Mouse (Mus musculus) hindbrain, embryonic 11.5 days (tissue): Measurements from ENCODE around the gene Fthl17c. TPM values are rescaled to one million over a fixed set of nuclear protein-coding genes. Genes with fewer than 3 reads are reported as not detected.

Experiments used
- polyA plus RNA-seq: library from polyadenylated mRNA; unstranded; fragments of >200 nt; fragmentation: Nextera tagmentation; extraction: Ambion mirVana; gene quantifications from 2 replicates; pipeline ENCODE4 v1.2.1, GENCODE M21; 2014

The Fthl17c gene
- polyA plus RNA-seq, 1 experiment from 2014 or later = not detected

Other genes starting within 250 kb of the Fthl17c start
- gene Ssx9, start 228.1 kb downstream of the Fthl17c start, polyA plus RNA-seq = not detected in 2 replicates
- gene Ssxb5, start 172.9 kb downstream of the Fthl17c start, polyA plus RNA-seq = not detected in 2 replicates
- gene Gm6592, start 132.6 kb downstream of the Fthl17c start, polyA plus RNA-seq = not detected in 2 replicates
- not detected in 2 replicates for gene Gm5751, start 102.3 kb downstream of the Fthl17c start, polyA plus RNA-seq
- gene B630019K06Rik, start 84.2 kb downstream of the Fthl17c start, polyA plus RNA-seq = 6.7 and 7.1 TPM in 2 replicates
- gene Fthl17b, start 13.6 kb downstream of the Fthl17c start, polyA plus RNA-seq = not detected in 2 replicates
- not detected in 2 replicates for gene Fthl17d, start 10.2 kb upstream of the Fthl17c start, polyA plus RNA-seq
- gene Fthl17e, start 56.9 kb upstream of the Fthl17c start, polyA plus RNA-seq = not detected in 2 replicates
- not detected in 2 replicates for gene Fthl17f, start 86.5 kb upstream of the Fthl17c start, polyA plus RNA-seq
- gene 4930402K13Rik, start 128.0 kb upstream of the Fthl17c start, polyA plus RNA-seq = not detected in 2 replicates
- gene Lancl3, start 223.3 kb upstream of the Fthl17c start, polyA plus RNA-seq = 0.73 and 1.0 TPM in 2 replicates